Mouse (Mus musculus) retina, embryonic 14.5 days (tissue): ENCODE measurements at regions not wholly inside any gene's neighbourhood (a gene's known extent, or its start where the extent isn't known, plus 50 kb on each side); places are given as distances from the start of the nearest gene placed in this dataset.

Source experiments
- DNase-seq: peaks from one replicate; pipeline ENCODE4 v3.0.0-alpha.2; 2015; ENCODE audit warnings: low spot score

GRCm38 (mm10) chr3:149500130-149500529 lies 509.8 kb upstream of the Adgrl2 start:
- DNase-seq, result no peak

DNA sequence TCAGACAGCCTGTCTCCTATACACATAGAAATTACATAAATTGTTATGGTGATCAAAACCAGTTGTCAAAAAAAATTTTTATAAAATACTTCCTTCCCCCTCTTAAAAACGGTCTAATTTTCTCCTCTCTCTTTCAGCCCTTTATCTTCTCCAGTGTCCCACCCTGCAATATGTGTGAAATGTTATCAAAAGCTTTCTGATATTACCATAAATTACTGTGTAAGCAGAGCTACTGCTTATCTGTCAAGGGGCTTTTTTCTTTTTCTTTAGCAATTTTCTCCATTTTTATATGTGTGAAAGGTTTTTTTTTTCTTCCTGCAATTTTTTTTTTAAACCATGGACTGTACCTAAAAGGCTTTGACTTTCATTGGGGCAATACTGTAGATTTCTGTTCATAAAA lies 508.4 kb upstream of the Adgrl2 start:
- DNase-seq, result no peak

DNA sequence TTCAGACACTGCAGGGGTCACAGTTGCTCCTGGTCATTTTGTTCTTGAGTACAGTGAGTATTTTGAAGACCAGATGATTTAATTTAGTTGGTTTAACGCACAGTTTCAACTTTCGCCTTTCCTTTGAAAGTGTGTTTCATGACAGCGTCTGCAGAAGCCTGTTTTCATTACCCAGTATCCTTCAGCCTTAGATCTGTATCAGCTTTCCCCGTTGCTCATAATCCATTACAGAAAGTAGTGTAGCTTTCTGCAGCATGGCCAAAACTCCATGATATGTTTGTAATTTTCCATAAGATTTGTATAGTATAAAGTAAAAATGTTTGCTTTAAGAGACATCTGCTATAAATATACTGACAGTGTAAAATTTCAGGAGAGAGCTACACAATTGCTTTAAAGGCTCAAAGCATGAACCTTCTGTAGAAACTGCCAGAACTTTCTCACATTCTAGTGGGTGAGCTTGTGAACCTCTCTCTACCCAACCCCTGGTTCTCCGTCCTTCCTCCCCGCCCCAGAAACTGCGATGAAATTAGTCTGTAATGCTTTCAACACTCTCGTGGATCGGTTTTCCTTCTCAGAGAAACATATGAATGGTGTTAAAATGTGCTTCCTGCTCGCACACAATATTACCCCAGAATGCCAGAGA lies 506.6 kb upstream of the Adgrl2 start:
- DNase-seq, result no peak

- DNase-seq, result no peak
Measured at GRCm38 (mm10) chr3:149496122-149496521, 505.8 kb upstream of the Adgrl2 start.

- DNase-seq, result no peak
Measured at GRCm38 (mm10) chr3:149488147-149488546, 497.8 kb upstream of the Adgrl2 start.

GRCm38 (mm10) chr3:149485406-149485805 lies 495.1 kb upstream of the Adgrl2 start:
- DNase-seq, result no peak

GRCm38 (mm10) chr3:149484319-149484718 lies 494.0 kb upstream of the Adgrl2 start:
- no peak for DNase-seq

GRCm38 (mm10) chr3:149476151-149476550 lies 485.8 kb upstream of the Adgrl2 start:
- no peak for DNase-seq

- no peak for DNase-seq
Measured at GRCm38 (mm10) chr3:149466973-149467372, 476.6 kb upstream of the Adgrl2 start.

GRCm38 (mm10) chr3:149464603-149465002 lies 474.2 kb upstream of the Adgrl2 start:
- DNase-seq, result no peak

GRCm38 (mm10) chr3:149462121-149462541 lies 471.8 kb upstream of the Adgrl2 start:
- no peak for DNase-seq

- DNase-seq, result no peak
Measured at GRCm38 (mm10) chr3:149461613-149462012, 471.3 kb upstream of the Adgrl2 start.

DNA sequence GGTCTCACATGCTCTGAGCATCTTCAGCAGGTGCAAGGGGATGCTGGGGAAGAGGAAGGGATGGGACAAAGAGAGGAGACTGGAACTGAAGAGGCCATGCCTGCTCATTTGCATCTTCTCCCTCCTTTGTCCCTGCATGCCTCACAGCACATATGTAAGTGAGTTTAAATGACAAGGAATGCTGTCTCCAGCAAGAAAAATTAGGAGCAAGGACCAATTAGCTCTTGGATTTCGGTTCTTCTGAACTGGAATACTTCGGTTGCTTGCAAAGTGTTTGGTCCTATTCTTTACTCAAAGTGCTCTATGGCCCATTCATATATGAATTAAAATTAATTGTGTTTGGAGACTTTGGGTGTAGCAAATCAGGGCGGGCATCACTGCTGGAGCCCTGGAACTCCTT lies 459.0 kb upstream of the Adgrl2 start:
- peak; percentile 77 for DNase-seq

DNA sequence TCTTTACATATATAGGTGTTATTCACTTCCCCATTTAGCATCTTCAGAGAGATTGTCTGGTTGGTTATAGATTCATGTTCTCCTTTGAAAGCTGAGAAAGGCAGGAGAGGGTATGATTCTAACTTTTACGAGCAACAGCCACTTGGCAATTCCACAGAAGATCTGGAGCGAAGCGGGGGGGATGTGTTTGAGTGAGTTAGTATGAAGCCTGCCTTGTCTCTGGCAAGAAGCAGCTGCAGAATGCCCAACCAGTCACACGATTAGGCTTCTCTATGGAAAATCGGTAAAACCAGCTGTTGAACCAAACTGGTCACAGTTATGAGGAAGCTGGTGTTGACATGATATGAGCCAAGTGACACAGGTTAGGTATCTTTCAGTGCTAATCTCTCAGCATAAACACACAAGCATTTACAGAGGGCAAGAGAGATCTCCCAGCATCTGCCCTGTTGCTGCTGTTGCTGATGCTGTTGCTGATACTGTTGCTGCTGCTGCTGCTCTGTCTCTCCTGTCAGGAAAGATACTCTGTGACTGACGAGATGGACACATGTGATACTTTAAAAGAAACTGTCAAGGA lies 455.7 kb upstream of the Adgrl2 start:
- no peak for DNase-seq

GRCm38 (mm10) chr3:149444854-149445577 lies 454.7 kb upstream of the Adgrl2 start:
- DNase-seq, result peak; percentile 80

- peak; percentile 60 for DNase-seq
Measured at GRCm38 (mm10) chr3:149444377-149444776, 454.0 kb upstream of the Adgrl2 start.

DNA sequence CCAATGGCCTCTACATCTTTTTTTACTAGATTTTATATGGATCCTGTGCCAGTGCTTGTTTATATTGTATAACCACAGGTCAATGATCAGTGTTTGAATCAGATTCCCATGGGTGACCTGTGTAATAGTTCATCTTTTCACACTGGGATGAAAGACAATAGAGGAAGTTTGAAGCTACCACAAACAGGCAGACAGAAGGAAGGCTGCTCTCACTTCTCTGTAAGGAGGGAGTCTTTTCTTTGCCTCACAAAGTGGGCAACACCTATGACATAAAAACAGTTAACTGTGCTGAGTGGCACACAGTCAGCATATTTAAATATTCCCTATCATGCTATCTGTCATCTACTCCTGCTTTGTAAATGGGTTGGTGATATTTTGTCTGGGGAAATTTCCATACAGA lies 450.9 kb upstream of the Adgrl2 start:
- DNase-seq, result no peak

- DNase-seq, result no peak
Measured at GRCm38 (mm10) chr3:149437763-149438162, 447.4 kb upstream of the Adgrl2 start.

GRCm38 (mm10) chr3:149436944-149437343 lies 446.6 kb upstream of the Adgrl2 start:
- DNase-seq, result no peak

- DNase-seq, result no peak
Measured at GRCm38 (mm10) chr3:149436420-149436819, 446.1 kb upstream of the Adgrl2 start.

DNA sequence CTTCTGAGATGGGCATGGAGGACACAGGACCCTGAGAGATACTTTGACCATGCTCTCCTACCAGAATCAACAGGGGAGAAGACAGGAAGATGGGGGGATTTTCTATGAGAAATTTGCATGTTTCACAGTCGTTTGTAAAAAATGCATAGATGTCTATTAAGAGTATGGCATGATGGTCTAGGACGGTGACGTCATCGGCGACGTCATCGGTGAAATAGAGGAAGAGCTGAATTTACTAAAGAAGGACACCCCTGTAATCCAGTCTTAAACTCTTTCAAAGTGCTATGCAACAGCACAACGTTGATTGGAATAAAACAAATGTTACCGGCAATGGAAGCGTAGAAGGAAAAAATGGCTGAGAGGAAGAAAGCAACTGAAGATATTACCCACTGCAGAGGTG lies 441.4 kb upstream of the Adgrl2 start:
- DNase-seq, result no peak

DNA sequence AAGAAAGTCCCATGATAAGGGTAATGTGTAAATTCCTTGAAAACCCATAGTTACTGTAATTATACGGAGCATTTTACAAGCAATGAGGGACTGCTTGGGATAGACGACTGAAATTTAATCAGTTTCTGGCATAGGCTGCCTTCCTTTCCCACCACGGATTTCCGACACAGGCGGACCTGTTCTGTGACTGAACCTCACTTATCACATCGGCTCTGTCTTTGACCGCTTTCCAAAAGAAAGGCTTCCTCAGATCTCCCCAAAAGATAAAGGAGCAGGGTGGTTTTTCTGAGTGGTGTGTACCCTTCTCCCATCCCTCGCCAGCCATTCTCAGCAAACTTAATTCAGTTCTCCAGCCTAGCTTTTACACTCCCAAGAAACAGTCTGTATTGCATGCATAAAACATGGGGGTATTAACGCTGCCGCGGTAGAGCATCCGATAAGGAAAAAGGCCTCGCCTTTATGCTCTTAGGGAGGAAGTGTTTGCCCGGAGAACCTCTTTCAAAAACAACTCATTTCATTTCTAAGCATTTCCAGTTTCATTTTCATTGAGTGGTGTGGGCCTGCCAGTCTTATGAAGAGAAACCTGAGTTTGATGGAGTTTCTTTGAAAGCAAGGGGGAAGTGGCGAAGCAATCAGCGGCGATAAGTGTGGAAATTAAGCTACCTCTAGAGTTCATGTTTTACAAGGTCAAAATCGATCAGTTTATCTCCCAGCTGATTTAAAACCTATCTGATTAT lies 435.8 kb upstream of the Adgrl2 start:
- DNase-seq, result no peak

- no peak for DNase-seq
Measured at GRCm38 (mm10) chr3:149424306-149424705, 434.0 kb upstream of the Adgrl2 start.
